Mouse (Mus musculus): ENCODE measurements at regions not wholly inside any gene's neighbourhood (a gene's known extent, or its start where the extent isn't known, plus 50 kb on each side); places are given as distances from the start of the nearest gene placed in this dataset.

DNA sequence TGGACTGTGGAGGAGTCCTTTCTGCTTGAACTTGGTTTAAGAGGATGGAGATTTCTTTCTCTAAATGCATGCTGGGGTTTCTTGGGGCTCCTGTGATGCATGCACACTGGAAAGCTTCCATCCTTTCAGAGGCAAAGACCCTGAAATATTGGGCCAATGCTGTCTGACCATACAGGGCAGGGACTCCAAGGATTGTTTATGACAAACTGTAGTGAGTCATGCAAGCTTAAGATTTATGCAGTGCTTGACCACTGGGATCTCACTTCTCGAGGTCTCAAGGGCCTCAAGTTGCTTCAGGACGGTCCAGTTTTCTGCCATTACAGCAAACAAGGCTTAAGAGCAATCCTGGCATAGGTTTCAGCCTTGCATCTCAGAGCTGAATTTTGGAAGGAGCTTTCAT, 229.7 kb upstream of the Plpp4 start:
- intact Hi-C loops (cut with DNase I), result no loop called here

DNA sequence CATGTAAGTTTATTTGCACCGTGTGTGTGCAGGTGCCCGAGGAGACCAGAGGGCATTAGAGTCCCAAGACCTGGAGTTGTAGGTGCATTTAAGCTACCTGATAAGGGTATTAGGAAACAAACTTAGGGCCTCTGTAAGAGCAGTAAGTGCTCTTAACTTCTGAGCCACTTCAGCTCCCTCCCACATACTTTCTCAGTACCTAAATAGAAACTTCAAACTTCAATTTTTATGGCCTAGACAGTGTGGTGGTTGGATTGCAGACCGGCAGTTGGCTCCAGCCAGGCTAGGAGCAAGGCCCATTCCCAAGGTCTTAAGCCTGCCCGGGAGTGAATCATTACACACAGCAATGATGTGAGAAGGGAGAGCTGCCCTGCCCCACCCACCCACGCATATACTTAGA, 208.8 kb upstream of the Plpp4 start:
- intact Hi-C loops (cut with DNase I), result no loop called here
- no peak for DNase-seq

More for the DNA sequence above, 229.7 kb upstream of the Plpp4 start:
- DNase-seq, result no peak

DNA sequence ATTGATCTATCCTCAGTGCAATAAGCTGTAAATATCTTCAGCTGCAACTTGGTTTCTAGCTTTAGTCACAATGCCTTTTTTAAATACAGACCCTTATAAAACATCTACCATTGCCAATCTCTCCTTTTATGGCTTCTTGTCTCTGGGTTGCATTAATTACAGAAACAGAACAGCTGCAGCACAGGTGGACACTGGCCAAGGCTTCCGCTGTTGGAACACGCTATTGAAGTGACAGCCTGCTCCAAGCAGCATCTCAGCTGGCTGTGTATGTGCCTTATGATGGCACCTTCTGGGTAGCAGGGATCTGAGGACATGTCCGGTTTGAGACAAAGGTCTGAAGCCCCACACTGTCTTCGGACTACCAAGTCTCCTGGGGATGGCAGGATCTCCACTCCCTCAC, 207.1 kb upstream of the Plpp4 start:
- no peak for DNase-seq
- intact Hi-C loops (cut with DNase I), result no loop called here

DNA sequence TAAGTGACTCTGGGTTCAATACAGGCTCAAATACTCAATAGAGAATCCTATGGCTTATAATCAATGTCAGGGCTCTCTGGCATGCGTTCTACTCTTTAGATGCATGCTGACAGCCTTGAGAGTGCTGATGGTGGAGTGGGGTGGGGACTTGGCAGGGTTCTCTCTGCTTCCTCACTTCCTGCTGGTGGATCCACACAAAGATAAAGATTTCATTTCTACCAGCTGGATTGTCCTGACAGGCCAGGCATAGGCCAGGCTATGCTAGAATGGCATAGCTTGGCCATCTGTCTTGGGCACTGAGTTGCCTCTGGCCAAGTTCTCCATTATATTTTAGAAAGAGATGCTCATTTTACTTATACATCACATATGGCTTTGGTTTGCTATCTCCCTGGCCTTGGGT, 206.2 kb upstream of the Plpp4 start:
- intact Hi-C loops (cut with DNase I), result no loop called here
- no peak for DNase-seq

DNA sequence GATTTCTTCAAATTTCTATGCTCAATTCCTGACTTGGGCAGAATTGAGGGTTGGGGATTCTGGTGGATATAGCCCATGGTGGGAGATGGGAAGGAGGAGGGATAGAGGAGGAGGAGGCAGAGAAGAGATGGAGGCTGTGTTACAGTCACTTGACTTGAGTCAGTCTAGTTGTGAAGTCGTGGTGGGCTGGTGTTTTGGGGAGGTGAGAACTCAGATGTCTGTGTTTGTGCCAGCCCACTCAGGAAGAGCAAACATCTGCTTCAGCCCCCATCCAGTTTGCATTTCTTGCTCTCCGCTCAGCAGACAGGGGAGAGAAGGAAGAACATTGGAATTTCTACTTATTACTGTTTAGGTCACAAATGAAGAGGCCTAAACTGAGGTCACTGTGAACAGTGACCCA, 189.9 kb upstream of the Plpp4 start:
- DNase-seq, result no peak
- intact Hi-C loops (cut with DNase I), result no loop called here

DNA sequence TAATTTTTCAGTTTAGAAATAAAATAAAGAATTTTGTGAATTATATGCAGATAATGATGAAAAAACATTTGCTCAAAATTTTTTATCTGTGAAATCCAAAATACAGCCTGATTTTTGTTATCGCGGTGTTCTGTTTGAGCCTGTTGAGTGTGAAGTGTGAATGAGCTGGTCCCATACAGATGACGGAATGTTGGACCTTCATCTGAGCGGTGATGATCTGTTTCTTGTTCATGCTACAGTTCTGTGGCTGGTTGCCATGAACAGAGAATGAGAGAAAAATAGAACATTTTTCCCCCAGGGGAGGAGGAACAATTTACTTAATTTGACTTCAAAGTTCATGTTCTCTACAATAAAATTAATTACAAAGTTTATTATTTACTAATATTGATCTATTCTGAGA, 188.7 kb upstream of the Plpp4 start:
- intact Hi-C loops (cut with DNase I), result no loop called here
- no peak for DNase-seq

DNA sequence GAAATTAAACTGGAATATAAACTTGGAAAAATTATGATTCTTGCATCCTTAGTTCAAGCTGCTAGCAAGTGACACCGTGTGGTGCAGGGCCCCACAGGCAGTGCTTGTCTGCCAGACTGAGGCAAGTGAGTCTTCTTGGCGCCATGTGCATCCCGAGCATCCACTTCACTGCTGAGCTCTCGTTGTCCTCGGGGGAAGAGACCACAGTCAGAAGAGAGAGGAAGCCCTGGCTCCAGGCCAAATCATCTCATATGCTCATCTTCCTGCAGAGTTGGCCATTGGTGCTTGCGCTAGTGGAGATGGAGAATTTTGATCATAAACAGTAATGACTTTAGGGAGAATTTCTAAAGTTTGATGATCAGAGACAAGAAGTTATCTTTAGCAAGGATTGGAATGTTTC, 177.0 kb upstream of the Plpp4 start:
- DNase-seq, result no peak

DNA sequence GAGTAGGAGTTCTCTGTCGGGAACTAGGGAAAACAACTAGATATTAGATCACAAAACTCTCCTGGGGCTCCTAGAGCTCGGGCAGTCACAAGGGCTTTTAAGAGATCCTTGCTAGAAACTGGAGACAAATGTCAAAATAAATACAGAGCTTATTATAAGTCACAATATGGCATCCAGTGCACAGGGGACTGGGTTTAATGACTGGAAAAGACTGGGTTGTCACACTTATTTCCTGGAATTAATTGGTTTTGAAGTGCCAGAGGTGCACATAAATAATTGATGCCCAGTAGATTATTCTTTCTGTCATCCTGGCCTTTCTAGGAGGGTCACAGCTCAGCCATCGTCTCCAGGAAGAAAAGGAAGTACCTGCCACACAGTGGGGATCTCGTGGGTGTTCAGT, 165.4 kb upstream of the Plpp4 start:
- intact Hi-C loops (cut with DNase I), result no loop called here
- DNase-seq, result no peak

More for the DNA sequence above, 177.0 kb upstream of the Plpp4 start:
- intact Hi-C loops (cut with DNase I), result no loop called here

DNA sequence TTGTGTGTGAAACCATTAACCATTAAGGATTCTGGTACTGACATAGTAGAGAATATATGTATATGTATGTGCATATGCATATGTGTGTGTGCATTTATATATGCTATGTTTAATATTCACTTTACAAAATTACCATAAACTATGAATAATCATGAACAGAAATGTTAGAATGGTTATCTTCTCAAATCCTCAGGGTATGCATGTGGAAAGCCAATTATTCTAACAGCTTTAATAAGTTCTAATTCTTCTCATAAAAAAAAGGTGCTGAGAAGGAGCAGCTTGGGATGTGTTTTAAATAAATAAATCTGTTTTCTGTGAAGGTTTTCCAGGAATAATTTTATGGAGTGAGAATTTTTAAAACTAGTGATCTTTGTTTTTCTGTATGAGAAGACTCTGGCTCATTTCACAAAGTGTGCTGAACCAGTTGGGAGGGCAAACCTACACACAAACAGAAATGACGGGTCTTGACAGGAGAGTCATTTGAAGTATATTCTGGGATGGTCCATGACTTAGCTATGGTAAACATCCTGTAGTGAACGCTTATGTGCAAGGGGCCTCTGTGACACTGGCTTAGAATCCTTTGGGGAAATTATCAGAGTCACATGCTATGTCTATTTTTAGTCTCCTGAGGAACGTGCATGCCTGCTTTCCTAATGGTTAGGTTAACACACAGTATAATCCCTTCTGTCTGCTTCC, 160.3 kb upstream of the Plpp4 start:
- intact Hi-C loops (cut with DNase I), result no loop called here
- DNase-seq, result no peak

DNA sequence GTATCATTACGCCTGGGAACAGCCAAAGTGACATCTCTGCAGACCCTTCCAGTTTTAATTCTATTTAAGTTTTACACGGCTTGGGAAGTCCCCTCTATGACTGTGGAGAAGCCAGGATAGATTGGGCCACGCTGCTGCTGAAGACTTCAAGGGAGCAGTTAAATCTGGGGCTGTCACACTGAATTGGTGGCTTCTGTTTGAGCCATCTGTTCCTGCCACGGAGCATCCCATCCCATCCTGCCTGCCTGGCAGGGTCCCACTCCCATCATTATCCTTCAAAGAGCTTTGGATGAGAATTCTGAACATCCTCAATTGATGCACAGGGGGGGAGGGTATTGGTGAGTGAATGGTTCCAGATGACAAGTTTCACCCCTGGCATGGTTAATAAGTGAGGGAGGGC, 154.4 kb upstream of the Plpp4 start:
- no peak for DNase-seq

DNA sequence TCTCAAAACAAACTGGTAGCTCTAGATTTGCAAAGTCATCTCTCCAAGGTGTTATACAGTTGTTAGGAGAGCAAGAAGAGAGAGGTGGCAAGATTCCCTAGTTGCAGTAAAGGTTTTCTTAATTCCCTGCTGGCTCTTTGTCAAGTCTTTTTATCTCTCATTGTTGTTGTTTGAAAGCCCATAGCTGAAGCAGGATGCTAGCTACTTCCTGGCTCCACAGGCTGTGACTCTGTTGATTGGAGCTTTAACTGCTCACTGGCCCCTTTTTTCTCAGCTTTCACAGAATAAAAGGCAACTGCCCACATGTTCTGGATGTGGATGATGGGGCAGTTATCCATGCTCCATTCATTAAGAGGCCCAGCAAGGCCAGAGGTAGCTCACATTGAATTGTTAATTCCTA, 122.7 kb upstream of the Plpp4 start:
- no peak for DNase-seq
- intact Hi-C loops (cut with DNase I), result no loop called here

More for the DNA sequence above, 154.4 kb upstream of the Plpp4 start:
- intact Hi-C loops (cut with DNase I), result no loop called here

DNA sequence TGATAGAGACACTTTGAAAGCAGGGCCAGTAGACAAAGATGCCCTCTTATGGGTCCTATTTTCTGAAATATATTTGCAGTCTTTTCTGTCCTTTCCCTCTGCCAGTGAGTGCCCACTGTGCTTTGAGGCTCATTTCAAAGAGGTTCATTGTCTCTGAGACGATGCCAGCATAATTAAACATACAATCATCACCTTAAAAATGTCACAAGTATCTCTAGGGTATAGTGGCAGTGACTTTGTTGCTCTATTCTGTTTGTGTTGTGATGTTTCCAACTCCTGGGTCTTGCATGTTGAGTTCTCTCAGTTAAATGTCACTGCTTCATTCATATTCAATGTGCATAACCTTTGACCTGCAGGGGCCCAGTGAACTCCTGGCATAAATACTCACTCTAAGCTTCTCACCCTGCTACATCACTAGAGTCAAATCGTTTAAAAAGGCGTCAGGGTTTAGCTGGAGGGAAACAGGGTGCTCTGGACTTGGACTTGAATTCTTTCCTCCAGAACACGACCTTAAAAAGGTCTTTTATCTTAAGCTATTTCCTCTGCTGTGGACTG, 122.1 kb upstream of the Plpp4 start:
- intact Hi-C loops (cut with DNase I), result no loop called here
- no peak for DNase-seq

DNA sequence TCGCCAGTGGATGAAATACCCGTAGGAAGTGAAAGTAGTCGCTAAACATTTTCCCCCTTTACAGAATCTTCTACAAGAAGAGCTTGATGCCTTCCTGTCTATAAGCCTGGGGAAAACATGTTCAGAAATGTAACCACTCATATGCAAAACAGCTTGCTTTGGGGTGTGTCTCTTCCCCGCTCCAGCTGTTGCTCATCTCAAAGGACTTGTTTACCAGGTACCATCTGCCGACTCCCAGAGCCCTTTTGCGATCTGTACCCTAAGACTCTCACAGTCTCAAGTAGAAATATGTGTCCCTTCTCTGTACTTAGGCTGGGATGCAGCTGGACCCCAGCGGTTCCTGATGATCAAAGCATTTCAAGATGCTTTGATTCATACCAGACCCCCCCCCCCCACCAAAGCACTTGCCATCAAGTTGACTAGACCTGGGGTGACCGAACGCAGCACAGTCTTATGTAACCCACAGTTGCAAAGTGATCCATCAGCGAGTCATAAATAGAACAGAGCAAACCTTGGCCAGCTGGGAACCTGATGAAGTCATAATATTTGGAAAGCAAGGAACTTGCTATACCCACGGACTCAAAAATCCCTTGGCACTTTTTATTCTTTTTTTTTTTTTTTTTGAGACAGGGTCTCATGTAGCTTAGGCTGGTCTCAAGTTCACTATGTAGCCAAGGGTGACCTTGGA, 119.4 kb upstream of the Plpp4 start:
- intact Hi-C loops (cut with DNase I), result no loop called here
- DNase-seq, result no peak

DNA sequence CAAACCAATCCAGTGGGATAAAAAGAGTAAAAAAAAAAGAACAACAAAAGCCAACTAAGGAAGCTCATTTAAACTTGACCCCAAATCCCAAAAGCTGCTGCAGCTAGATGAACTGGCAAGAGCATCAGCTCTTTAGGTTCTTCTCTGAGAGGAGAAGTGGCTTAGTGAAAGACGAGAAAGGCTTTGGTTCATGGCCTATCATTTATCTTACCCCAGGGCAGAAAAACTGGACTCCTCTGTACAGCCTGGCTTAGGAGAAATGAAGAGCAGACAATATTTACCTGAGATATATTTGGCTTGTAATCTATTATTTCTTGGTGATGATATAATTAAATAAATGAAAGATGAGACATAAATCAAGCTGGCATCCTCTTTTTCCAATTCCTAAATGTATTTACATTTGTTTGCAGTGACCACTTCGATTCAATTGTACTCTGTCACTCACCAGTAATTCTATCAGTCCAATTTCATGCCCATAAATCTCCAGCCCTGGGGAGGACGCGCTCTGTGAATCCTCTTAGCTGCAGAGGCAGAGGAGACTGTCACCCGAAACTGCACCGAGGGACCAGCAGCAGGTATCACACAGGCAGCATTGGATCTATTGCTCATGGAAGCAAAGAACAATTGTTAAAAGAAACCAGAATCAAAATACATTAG, 114.8 kb upstream of the Plpp4 start:
- intact Hi-C loops (cut with DNase I), result no loop called here
- DNase-seq, result no peak

DNA sequence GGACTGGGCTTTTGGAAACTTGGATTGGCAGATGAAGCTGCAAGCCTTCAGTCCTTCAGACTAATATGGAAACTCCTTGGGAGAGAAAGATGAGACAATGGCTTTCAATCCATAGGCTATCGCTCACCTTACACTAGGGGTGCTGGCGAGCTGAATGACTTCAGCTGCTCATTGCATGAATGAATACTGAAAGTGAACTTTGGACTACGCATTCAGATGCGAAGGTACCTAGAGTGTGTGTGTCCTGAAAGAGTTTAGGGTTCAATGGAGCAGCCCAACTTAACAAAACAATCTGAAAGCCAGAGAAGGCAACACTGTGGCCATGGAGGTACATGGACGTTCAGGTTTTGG, 114.3 kb upstream of the Plpp4 start:
- intact Hi-C loops (cut with DNase I), result no loop called here
- DNase-seq, result no peak

DNA sequence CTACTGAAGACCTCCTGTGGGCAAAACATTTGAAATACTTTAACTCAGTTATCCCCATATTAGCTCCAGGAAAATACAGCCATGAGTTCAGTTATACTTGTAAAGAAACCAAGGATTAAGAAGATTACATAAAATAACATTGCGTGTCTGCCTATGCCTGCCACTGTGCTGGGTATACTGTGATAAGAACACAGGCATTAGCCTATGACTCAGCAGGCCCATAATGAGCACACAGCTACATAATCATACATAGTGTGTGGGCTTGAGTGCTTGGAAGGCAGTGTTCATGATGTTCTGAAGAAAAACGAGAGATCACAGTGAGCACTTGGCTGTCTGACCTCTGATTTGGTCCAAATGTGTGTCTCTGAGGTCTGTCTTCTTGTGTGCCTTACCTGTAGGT, 101.3 kb upstream of the Plpp4 start:
- no peak for DNase-seq

DNA sequence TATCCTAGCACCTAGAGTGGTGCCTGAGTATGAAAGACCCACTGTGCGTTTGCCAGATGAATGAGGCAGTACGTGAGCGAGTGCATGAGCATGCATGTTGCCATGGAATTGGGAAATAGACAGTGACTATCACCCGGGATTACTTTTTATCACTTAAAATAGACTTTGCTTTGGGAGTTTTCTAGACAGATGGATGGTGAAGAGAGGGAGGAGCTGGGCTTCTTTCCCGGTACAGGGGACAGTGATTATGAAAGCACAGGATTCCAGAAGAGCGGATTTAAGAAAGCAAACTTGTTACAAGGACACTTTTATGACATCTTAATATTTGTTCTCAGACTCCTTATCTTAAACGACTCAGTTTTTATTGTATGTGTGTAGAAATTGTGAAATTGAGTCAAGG, 86.9 kb upstream of the Plpp4 start:
- intact Hi-C loops (cut with DNase I), result no loop called here
- no peak for DNase-seq

More for the DNA sequence above, 101.3 kb upstream of the Plpp4 start:
- intact Hi-C loops (cut with DNase I), result no loop called here

DNA sequence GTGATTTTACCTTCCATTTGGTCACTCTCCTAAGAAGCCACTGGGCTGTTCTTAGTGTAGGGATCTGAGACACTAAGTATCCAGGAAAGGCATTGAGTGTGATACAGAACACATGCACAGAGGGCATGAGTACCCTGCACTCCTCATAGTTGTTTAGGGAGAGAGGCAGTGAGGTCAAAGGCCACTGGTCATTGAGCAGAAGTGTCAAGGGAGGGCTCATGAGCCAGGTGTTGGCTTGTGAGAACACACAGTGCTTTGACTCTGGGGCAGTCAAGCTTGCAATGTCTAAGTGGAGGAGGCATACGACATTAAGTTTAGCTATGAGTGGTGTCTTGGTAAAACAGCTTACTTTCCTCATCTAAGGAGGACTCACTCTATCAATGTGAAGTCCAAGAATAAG, 65.9 kb upstream of the Plpp4 start:
- intact Hi-C loops (cut with DNase I), result no loop called here
- no peak for DNase-seq

DNA sequence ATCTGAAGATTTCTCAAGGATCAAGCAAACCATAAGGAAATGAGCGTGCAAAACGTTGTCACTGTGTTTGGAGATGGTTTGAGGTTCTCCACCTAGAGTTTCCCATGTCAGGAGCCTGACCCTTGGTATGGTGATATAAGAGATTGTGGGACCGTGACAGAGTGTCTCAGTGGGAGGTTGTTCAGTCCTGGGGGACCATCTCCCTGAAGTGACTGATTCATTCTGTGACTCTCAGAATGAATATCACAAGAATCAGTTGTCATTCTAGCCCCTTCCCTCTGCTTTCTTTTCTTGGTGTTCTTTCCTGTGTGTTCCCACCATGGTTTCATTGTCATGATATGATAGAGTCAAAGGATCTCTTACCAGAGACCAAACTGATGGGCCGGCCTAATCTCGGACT, 49.8 kb upstream of the Plpp4 start:
- no peak for DNase-seq
- intact Hi-C loops (cut with DNase I), result no loop called here

All from heart, postnatal 36 days (tissue).